Mouse (Mus musculus) kidney, adult 9 months (tissue): ENCODE measurements around the gene Gpatch4.

Experiments used
- DNase-seq: peaks from one replicate; pipeline ENCODE4 v3.0.0; 2022

Gpatch4 gene

DNA sequence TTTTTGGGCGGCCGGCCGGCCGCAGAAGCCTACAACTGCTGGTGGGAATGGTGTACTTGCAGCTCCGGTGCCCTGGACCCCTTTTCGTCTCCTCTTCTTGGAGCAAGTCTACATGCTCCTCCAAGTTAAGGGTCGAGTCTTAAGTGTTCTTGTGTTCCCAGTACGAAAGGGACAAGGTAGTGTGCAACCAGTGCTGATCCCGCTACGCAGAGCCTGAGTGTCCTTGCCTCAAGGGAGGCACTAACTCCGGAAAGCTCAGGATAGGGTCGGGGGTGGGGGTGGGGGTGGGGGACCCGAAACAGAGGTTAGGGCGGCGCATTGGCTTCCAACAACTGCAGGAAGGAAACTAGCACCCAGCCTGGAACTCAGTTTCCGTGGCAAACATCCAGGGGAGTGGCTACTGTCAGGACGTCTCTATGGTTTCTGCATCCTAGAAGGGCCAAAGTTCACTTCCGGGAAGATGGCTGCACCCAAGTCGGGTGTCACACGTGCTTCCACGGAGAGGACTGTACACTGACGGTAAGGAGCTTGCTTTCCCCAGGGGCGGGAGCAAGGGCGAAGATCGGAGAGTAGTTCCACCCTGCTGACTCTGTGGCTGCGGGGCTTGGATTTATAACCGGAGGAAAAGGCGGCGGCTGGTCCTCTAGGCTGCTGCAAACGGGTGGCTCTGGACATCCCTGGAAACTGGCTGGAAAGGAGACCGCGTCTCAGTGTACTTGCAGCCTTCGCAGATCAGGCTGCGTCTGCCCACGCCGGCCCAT, at the start of gene Gpatch4:
TSS of gene Gpatch4 (plus strand) at position 448 of the 761 bp plus-strand sequence.
- DNase-seq = peak; percentile 97

- DNase-seq = no peak
Measured at GRCm38 (mm10) chr3:87993436-87993835, 49.5 kb upstream of the Gpatch4 start.

GRCm38 (mm10) chr3:87995331-87995730, 47.6 kb upstream of the Gpatch4 start:
- no peak for DNase-seq

DNA sequence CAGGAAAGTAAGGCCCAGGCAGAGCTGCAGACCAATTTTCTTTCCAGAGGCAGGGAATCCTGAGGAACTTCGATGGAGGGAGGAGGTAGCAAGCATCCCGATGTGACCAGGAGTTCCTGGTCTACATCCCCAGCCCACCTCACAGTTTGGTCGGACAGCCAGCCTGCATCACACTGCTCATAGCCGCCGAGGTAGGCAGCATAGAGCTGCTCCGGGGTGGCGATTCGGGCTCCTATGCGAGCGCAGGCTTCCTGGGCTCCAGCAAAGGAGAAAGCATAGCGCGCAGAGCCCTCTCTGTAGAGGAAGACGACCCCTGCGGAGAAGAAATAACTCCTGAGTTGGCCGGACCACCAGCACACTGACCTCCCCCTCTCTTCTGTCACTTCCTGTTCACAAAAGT, 46.5 kb upstream of the Gpatch4 start:
- DNase-seq = no peak

- DNase-seq = no peak
Measured at GRCm38 (mm10) chr3:87996971-87997614, 45.8 kb upstream of the Gpatch4 start.

DNA sequence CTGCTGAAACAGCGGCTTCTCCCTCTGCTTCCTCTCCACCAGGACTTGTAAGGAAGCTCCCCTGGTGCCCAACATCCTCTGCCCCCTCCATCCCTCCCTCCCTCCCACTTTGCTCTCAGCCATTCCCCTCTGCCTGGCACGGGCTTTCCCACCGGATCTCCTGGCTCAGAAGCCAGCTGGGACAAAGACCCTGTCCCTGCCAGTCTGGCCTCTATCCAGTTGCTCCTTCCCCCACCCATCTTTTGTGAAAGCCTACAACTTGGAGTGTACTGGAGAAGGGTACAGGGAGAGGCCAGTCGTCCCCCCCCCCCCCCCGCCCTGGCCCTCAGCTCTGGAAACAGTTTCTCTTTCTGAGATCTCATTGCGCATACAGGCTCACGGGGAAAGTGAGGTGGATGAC, 44.2 kb upstream of the Gpatch4 start:
- DNase-seq = no peak

DNA sequence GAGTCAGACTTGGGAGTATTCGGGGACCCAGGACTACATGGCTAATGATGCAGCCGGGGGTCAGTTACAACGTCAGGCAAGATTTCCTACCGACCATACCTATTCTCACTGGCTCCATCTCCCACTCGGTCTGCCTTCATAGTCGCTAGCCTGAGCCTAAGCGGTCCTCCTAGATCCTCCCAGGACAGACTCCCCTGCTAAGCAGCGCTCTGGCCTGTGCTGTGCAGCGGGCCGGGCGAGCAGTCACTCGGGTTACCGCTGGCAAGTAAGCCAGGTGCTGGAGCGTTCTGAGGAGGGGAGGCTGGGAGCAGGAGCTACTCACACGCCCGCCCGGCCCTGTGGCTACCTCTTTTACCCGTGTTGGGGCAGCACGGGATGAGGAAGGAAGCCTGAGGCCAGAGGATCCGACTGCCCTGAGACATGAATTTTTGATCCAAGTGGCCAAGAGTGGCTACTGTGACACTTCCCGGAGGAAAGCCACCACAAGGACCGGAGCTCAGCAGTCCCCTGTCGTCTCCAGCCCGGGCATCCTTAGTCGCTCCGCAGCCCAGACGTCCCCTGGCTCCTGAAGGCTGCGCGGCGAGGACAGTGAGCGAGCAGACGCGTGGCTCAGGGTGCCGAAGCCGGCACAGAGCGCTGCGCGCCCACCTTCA, 43.5 kb upstream of the Gpatch4 start:
- DNase-seq = no peak

- no peak for DNase-seq
Measured at GRCm38 (mm10) chr3:88000181-88000580, 42.7 kb upstream of the Gpatch4 start, which contains the start of gene Bcan. TSS of gene Bcan (minus strand) at chr3:88000230.

DNA sequence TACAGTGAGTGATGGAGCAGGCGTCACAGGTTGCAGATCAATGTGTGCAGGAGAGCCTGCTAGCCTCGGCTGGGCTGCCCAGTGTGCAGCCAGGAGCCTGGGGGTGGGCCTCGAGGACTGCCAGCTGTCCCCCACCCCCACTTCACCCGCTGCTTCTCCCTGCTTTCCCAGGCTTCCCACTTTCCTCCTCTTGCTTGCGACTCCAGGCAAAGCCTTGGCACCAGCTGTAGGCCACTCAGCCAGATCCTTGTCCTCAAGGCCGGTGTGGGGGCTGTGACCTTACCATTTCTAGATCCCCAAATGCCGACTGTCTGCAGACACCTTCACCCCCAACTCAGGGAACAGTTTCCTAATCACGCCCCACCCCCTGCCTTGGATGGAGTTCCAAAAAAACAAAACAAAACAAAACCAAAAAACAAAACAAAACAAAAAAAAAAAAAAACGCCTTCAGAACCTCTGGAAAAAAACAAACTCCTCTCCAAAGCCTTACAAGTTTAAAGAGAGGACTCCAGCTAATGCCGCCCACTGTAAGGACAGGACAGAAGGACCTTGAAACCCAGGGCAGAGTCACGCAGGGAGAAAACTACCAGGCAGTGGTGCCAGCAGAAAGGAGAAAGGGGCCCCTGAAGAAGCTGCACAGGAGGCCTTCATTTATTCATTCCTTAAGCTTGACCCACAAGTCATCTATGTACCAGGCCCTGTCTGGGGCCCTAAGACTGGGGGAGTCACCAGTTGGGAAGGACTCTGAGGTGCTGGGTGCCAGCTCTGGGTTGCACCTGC, 41.9 kb upstream of the Gpatch4 start:
- DNase-seq = no peak

- no peak for DNase-seq
Measured at GRCm38 (mm10) chr3:88002291-88002976, 40.5 kb upstream of the Gpatch4 start.

- DNase-seq = no peak
Measured at GRCm38 (mm10) chr3:88005822-88006786, 36.8 kb upstream of the Gpatch4 start.

GRCm38 (mm10) chr3:88010634-88011265, 32.2 kb upstream of the Gpatch4 start:
- peak; percentile 58 for DNase-seq

GRCm38 (mm10) chr3:88022322-88023191, 20.4 kb upstream of the Gpatch4 start:
- DNase-seq = peak; percentile 97

- DNase-seq = no peak
Measured at GRCm38 (mm10) chr3:88023192-88024074, 19.5 kb upstream of the Gpatch4 start.

DNA sequence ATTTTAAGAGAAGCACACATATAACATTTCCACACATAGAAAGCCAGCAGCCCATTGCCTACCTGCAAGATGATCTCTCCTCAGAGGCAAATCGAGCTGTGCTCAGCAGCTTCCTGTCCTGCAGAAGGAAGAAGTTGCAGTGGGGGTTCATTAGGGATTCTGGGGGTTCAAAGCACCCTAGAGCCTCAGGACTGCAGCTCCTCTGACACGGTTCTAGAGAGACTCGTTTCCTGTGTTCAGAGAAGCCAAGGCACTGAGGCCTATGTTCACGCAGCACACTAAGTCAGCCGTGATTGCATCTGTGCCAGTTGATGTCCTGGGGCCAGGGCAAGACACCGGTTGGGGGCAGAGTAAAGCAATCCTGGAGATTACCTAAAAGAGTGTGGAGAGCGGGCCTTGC, 16.1 kb upstream of the Gpatch4 start:
- DNase-seq = no peak

GRCm38 (mm10) chr3:88027434-88028186, 15.3 kb upstream of the Gpatch4 start, which contains the start of gene Hapln2:
TSS of gene Hapln2 (minus strand) at chr3:88027583.
- DNase-seq = peak; percentile 14

- peak; percentile 56 for DNase-seq
Measured at GRCm38 (mm10) chr3:88030608-88031395, 12.1 kb upstream of the Gpatch4 start.
